Mouse (Mus musculus) MEL (cell line): ENCODE results near the gene Mtx2. TPM values are rescaled to one million over a fixed set of nuclear protein-coding genes. Genes with fewer than 3 reads are reported as not detected.

Experiments used
- DNase-seq: peaks from one replicate; pipeline ENCODE4 v3.0.0; 2011; ENCODE audit warnings: low read depth, low spot score
- H3K27ac ChIP-seq: 2 replicates; pipeline ENCODE4 v1.5.1; 2012; ENCODE audit warnings: low read depth, mild to moderate bottlenecking, control low read depth, low read length, moderate library complexity; ENCODE audit not compliant: control insufficient read depth
- H3K27me3 ChIP-seq, 2 experiments: fragments of 150-350 bp in 1 of 2; sonication (generic) in 1 of 2; 2 replicates each; pipeline ENCODE4 v1.6.1; 2012; ENCODE audit warnings: low read length in 2 of 2, mild to moderate bottlenecking in 2 of 2, improper control_type of control experiment in 1 of 2, moderate library complexity in 1 of 2; ENCODE audit not compliant: insufficient read depth in 2 of 2, control insufficient read depth in 1 of 2
- H3K36me3 ChIP-seq, 2 experiments: 2 replicates each; pipeline ENCODE4 v1.6.1; 2012 to 2014; ENCODE audit warnings: low read length in 2 of 2, improper control_type of control experiment in 1 of 2, inconsistent platforms in 1 of 2, mild to moderate bottlenecking in 1 of 2; ENCODE audit not compliant: insufficient read depth in 2 of 2, control insufficient read depth in 1 of 2
- H3K4me1 ChIP-seq, 2 experiments: fragments of 150-350 bp in 1 of 2; sonication (generic) in 1 of 2; 2 replicates each; pipeline ENCODE4 v1.6.1; 2012; ENCODE audit warnings: low read length in 2 of 2, improper control_type of control experiment in 1 of 2, mild to moderate bottlenecking in 1 of 2; ENCODE audit not compliant: insufficient read depth in 2 of 2, control insufficient read depth in 1 of 2
- H3K4me3 ChIP-seq, 2 experiments: fragments of 150-350 bp in 1 of 2; sonication (generic) in 1 of 2; 2 replicates each; pipeline ENCODE4 v1.5.1; 2012; ENCODE audit warnings: low read depth in 2 of 2, low read length in 2 of 2, mild to moderate bottlenecking in 2 of 2, moderate library complexity in 2 of 2, control low read depth in 1 of 2, improper control_type of control experiment in 1 of 2; ENCODE audit not compliant: control insufficient read depth in 1 of 2, insufficient read depth in 1 of 2
- H3K79me2 ChIP-seq: 2 replicates; pipeline ENCODE4 v1.6.1; 2012; ENCODE audit warnings: mild to moderate bottlenecking, low read length, moderate library complexity; ENCODE audit not compliant: control insufficient read depth, poor library complexity, insufficient read depth
- H3K9ac ChIP-seq: 2 replicates; pipeline ENCODE4 v1.6.1; 2012; ENCODE audit warnings: low read depth, mild to moderate bottlenecking, control low read depth, low read length, moderate library complexity; ENCODE audit not compliant: control insufficient read depth, poor library complexity, severe bottlenecking
- H3K9me3 ChIP-seq: fragments of 150-350 bp; sonication (generic); replicated peaks from 2 replicates; pipeline ENCODE4 v1.6.1; 2012; ENCODE audit warnings: mild to moderate bottlenecking, low read length, improper control_type of control experiment, moderate library complexity; ENCODE audit not compliant: insufficient read depth
- BHLHE40 ChIP-seq: IDR thresholded peaks from 2 replicates; pipeline ENCODE4 v1.6.1; 2012; ENCODE audit warnings: low read depth, mild to moderate bottlenecking, inconsistent platforms, low read length, improper control_type of control experiment, borderline replicate concordance
- CHD1 ChIP-seq: IDR thresholded peaks from 2 replicates; pipeline ENCODE4 v1.6.1; 2012; ENCODE audit warnings: low read depth, mild to moderate bottlenecking, inconsistent platforms, low read length, improper control_type of control experiment
- CHD2 ChIP-seq: IDR thresholded peaks from 2 replicates; pipeline ENCODE4 v1.6.1; 2011; ENCODE audit warnings: low read length, improper control_type of control experiment
- CTCF ChIP-seq, 3 experiments: IDR thresholded peaks in 2 of 3; conservative IDR thresholded peaks in 1 of 3; 2 replicates each; pipeline ENCODE4 v1.5.1; 2011 to 2012; ENCODE audit warnings: low read length in 3 of 3, low read depth in 2 of 3, mild to moderate bottlenecking in 2 of 3, improper control_type of control experiment in 1 of 3, inconsistent platforms in 1 of 3, mixed read lengths in 1 of 3, moderate library complexity in 1 of 3; ENCODE audit not compliant: control insufficient read depth in 1 of 3, insufficient read depth in 1 of 3, poor library complexity in 1 of 3, severe bottlenecking in 1 of 3
- E2F4 ChIP-seq: IDR thresholded peaks from 2 replicates; pipeline ENCODE4 v1.6.1; 2011; ENCODE audit warnings: low read depth, low read length, improper control_type of control experiment, borderline replicate concordance
- EP300 ChIP-seq, 2 experiments: IDR thresholded peaks; 2 replicates each; pipeline ENCODE4 v1.6.1; 2011; ENCODE audit warnings: improper control_type of control experiment in 2 of 2, low read length in 2 of 2, low read depth in 1 of 2, mild to moderate bottlenecking in 1 of 2
- GABPA ChIP-seq: IDR thresholded peaks from 2 replicates; pipeline ENCODE4 v1.6.1; 2012; ENCODE audit warnings: low read depth, mild to moderate bottlenecking, inconsistent platforms, low read length, improper control_type of control experiment, moderate library complexity
- GATA1 ChIP-seq: IDR thresholded peaks from 2 replicates; pipeline ENCODE4 v1.6.1; 2011; ENCODE audit warnings: low read depth, low read length, improper control_type of control experiment
- JUND ChIP-seq: IDR thresholded peaks from 2 replicates; pipeline ENCODE4 v1.6.1; 2011; ENCODE audit warnings: low read depth, mild to moderate bottlenecking, improper control_type of control experiment, low read length
- MAFK ChIP-seq: IDR thresholded peaks from 2 replicates; pipeline ENCODE4 v1.6.1; 2011; ENCODE audit warnings: low read depth, mild to moderate bottlenecking, low read length, improper control_type of control experiment, borderline replicate concordance
- MAX ChIP-seq: IDR thresholded peaks from 2 replicates; pipeline ENCODE4 v1.6.1; 2011; ENCODE audit warnings: low read length, improper control_type of control experiment
- MEF2A ChIP-seq: IDR thresholded peaks from 2 replicates; pipeline ENCODE4 v1.6.1; 2014; ENCODE audit warnings: low read depth, mild to moderate bottlenecking, inconsistent platforms, low read length, improper control_type of control experiment; ENCODE audit not compliant: poor library complexity, insufficient replicate concordance, severe bottlenecking; ENCODE audit errors: extremely low read depth
- MXI1 ChIP-seq: IDR thresholded peaks from 2 replicates; pipeline ENCODE4 v1.6.1; 2011; ENCODE audit warnings: mild to moderate bottlenecking, low read depth, low read length, improper control_type of control experiment
- MYB ChIP-seq: IDR thresholded peaks from 2 replicates; pipeline ENCODE4 v1.6.1; 2011; ENCODE audit warnings: mild to moderate bottlenecking, low read depth, low read length, improper control_type of control experiment
- NELFE ChIP-seq: IDR thresholded peaks from 2 replicates; pipeline ENCODE4 v1.6.1; 2011; ENCODE audit warnings: low read depth, low read length, improper control_type of control experiment
- POLR2A ChIP-seq, 2 experiments: IDR thresholded peaks; 2 replicates each; pipeline ENCODE4 v1.6.1; 2011 to 2012; ENCODE audit warnings: low read length in 2 of 2, mild to moderate bottlenecking in 2 of 2, control low read depth in 1 of 2, improper control_type of control experiment in 1 of 2, low read depth in 1 of 2, moderate library complexity in 1 of 2; ENCODE audit not compliant: control insufficient read depth in 1 of 2, insufficient read depth in 1 of 2, poor library complexity in 1 of 2
- POLR2AphosphoS2 ChIP-seq: IDR thresholded peaks from 2 replicates; pipeline ENCODE4 v1.6.1; 2011; ENCODE audit warnings: low read length, improper control_type of control experiment
- RAD21 ChIP-seq: IDR thresholded peaks from 2 replicates; pipeline ENCODE4 v1.6.1; 2011; ENCODE audit warnings: mild to moderate bottlenecking, low read depth, low read length, improper control_type of control experiment
- SMC3 ChIP-seq: IDR thresholded peaks from 2 replicates; pipeline ENCODE4 v1.6.1; 2011; ENCODE audit warnings: low read depth, low read length, improper control_type of control experiment
- TBP ChIP-seq: IDR thresholded peaks from 2 replicates; pipeline ENCODE4 v1.8.0; 2011; ENCODE audit warnings: low read depth, low read length, improper control_type of control experiment
- UBTF ChIP-seq: IDR thresholded peaks from 2 replicates; pipeline ENCODE4 v1.6.1; 2012; ENCODE audit warnings: low read depth, mild to moderate bottlenecking, inconsistent platforms, low read length, improper control_type of control experiment, moderate library complexity, borderline replicate concordance; ENCODE audit not compliant: insufficient read depth
- USF2 ChIP-seq, 2 experiments: IDR thresholded peaks; 2 replicates each; pipeline ENCODE4 v1.6.1; 2011 to 2012; ENCODE audit warnings: improper control_type of control experiment in 2 of 2, low read length in 2 of 2, borderline replicate concordance in 1 of 2, inconsistent platforms in 1 of 2, low read depth in 1 of 2, mild to moderate bottlenecking in 1 of 2; ENCODE audit not compliant: insufficient read depth in 1 of 2
- ZKSCAN1 ChIP-seq: IDR thresholded peaks from 2 replicates; pipeline ENCODE4 v1.6.1; 2012; ENCODE audit warnings: low read depth, mild to moderate bottlenecking, inconsistent platforms, low read length, improper control_type of control experiment, moderate library complexity
- ZMIZ1 ChIP-seq: IDR thresholded peaks from 2 replicates; pipeline ENCODE4 v1.6.1; 2012; ENCODE audit warnings: low read depth, mild to moderate bottlenecking, inconsistent platforms, low read length, improper control_type of control experiment, moderate library complexity
- ZNF384 ChIP-seq: IDR thresholded peaks from 2 replicates; pipeline ENCODE4 v1.6.1; 2012; ENCODE audit warnings: low read depth, mild to moderate bottlenecking, inconsistent platforms, low read length, improper control_type of control experiment
- polyA plus RNA-seq, 2 experiments: library from polyadenylated mRNA; stranded (reverse) in 1 of 2; unstranded in 1 of 2; fragments of >175 nt in 1 of 2; fragments of >200 nt in 1 of 2; gene quantifications; 2 replicates each; pipeline versions ENCODE4 v1.2.1 to v1.2.4; 2012; ENCODE audit warnings: low replicate concordance in 2 of 2, low read depth in 1 of 2; ENCODE audit not compliant: insufficient read length in 2 of 2, insufficient read depth in 1 of 2, missing spikeins in 1 of 2
- total RNA-seq: library from RNA; depleted of rRNA; stranded (reverse); fragments of 300-350 nt; gene quantifications from 2 replicates; pipeline ENCODE4 v1.2.3, GENCODE M21; 2012

The Mtx2 gene
- total and polyA plus RNA-seq, 3 experiments = 81.9 to 1,244 (median 152) TPM

DNA sequence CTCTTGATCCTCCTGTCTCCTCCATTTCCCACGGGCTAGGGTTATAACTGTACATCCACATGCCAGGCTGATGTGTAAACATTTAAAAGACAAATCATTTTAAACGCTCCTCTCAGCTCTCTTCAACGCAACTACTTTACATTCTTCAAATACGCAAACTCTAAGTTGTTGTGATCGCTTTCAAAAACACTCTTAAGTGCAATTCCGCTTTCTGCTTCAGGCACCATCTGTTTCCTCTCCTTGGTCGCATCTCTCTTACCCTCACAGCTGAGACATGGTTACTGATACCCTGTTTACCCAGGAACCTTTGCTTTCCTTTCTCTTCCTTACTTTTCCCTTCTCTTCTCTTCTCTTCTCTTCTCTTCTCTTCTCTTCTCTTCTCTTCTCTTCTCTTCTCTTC lies 86.4 kb downstream of the Mtx2 start:
- DNase-seq = no peak
- H3K79me2 ChIP-seq = no peaks in the 10 kb centered on the region
- no peak overlapping the region for H3K27ac ChIP-seq
- H3K27me3 ChIP-seq = peaks cover 0 to 3% of the 10 kb centered on the region in 2 experiments; a peak in 3 of 4 replicates
- no peak for TF ChIP-seq SMC3
- no peak for TF ChIP-seq POLR2AphosphoS2
- TF ChIP-seq ZMIZ1 = no peak
- no peak for TF ChIP-seq TBP
- TF ChIP-seq GATA1 = no peak
- no peak for TF ChIP-seq JUND
- no peak for TF ChIP-seq POLR2A (IDR thresholded peaks at IDR 0.05; ENCODE audit: control insufficient read depth in 1 of 2, insufficient read depth in 1 of 2, low read depth in 1 of 2, low read length in 2 of 2, poor library complexity in 1 of 2)
- no peak for TF ChIP-seq CHD2
- no peak for TF ChIP-seq CHD1
- no peak for TF ChIP-seq RAD21
- TF ChIP-seq E2F4 = no peak
- TF ChIP-seq CTCF (IDR thresholded peaks at IDR 0.05 in 2 of 3, conservative IDR thresholded peaks at IDR 0.05 in 1 of 3; ENCODE audit: control insufficient read depth in 1 of 3, insufficient read depth in 1 of 3, low read depth in 2 of 3, low read length in 3 of 3, poor library complexity in 1 of 3, severe bottlenecking in 1 of 3) = no peak
- TF ChIP-seq MXI1 = no peak
- no peak overlapping the region for H3K9ac ChIP-seq
- H3K4me3 ChIP-seq = no peak overlapping the region
- no peaks in the 10 kb centered on the region for H3K4me1 ChIP-seq
- no peaks in the 10 kb centered on the region for H3K36me3 ChIP-seq
- no peaks in the 10 kb centered on the region for H3K9me3 ChIP-seq

GRCm38 (mm10) chr2:74917880-74918537 lies 92.4 kb downstream of the Mtx2 start:
- Histone ChIP-seq H3K36me3 (no peaks in the 10 kb centered on the region), H3K79me2 (no peaks in the 10 kb centered on the region), H3K9ac (no peak overlapping the region), H3K4me1 (no peaks in the 10 kb centered on the region), H3K9me3 (no peaks in the 10 kb centered on the region), H3K4me3 (no peak overlapping the region), H3K27ac (no peak overlapping the region), H3K27me3 (peaks cover 2 to 5% of the 10 kb centered on the region in 2 experiments; a peak in 2 of 4 replicates)
- no peak for TF ChIP-seq MYB
- TF ChIP-seq SMC3 = no peak
- no peak for TF ChIP-seq GATA1
- TF ChIP-seq MAFK = no peak
- TF ChIP-seq BHLHE40 = no peak
- TF ChIP-seq ZKSCAN1 = no peak
- no peak for TF ChIP-seq POLR2AphosphoS2
- no peak for TF ChIP-seq USF2 (IDR thresholded peaks at IDR 0.05; ENCODE audit: borderline replicate concordance in 1 of 2, insufficient read depth in 1 of 2, low read depth in 1 of 2, low read length in 2 of 2)
- no peak for TF ChIP-seq E2F4
- no peak for TF ChIP-seq RAD21
- no peak for TF ChIP-seq MEF2A
- TF ChIP-seq GABPA = no peak
- TF ChIP-seq CHD1 = no peak
- no peak for TF ChIP-seq NELFE
- no peak for TF ChIP-seq JUND
- no peak for TF ChIP-seq POLR2A (IDR thresholded peaks at IDR 0.05; ENCODE audit: control insufficient read depth in 1 of 2, insufficient read depth in 1 of 2, low read depth in 1 of 2, low read length in 2 of 2, poor library complexity in 1 of 2)
- TF ChIP-seq EP300 (IDR thresholded peaks at IDR 0.05; ENCODE audit: low read depth in 1 of 2, low read length in 2 of 2) = no peak
- no peak for TF ChIP-seq UBTF
- TF ChIP-seq MAX = no peak
- no peak for TF ChIP-seq ZNF384
- DNase-seq = no peak
